ENCODE assay signal across 8 mouse cellular contexts in the genomic region with DNA sequence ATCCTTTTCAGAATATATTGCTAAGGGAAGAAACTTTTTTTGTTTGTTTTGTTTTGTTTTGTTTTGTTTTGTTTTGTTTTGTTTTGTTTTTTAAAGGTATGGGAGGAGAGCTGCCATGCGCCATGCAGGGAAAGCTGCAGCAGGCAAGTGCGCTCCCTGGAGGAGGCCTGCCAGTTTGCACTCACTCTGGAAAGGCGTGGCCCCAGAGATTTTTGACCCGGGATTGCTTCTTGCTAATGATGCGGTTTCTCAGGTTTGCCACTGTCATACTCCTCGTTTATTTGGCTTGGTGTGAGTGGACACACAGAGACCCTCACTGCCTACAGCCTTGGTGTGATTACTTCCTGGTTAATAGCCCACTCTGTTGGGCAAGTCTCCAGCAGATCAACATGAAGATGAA. TPM values are rescaled to one million over a fixed set of nuclear protein-coding genes. Genes with fewer than 3 reads are reported as not detected.
A peak's percentile ranks its signal among the peaks of the same experiment; 100 is the strongest.
DNase-seq lines count a peak whose midpoint lies in the region; ATAC-seq and TF ChIP-seq lines count a peak whose summit lies in the region.
"Had no signal": no experiment of that assay in that cellular context is flagged by ENCODE, and none has a peak within 500 bp of the region (broad histone marks: within the 10 kb centered on the region; RNA-seq: fewer than 3 reads in every experiment).

No protein-coding gene starts in this region.

- H3K4me3 ChIP-seq in hindbrain, postnatal 0 days (ENCODE audit: low read length) = no peak overlapping the region
- H3K4me3 ChIP-seq in hindbrain, embryonic 16.5 days (ENCODE audit: low read length) = no peak overlapping the region
- H3K4me3 ChIP-seq in thymus, adult 2 months (ENCODE audit: control insufficient read depth, insufficient read depth, low read length) = no peak overlapping the region
- no peak overlapping the region for H3K4me3 ChIP-seq in cortical plate, adult 2 months (ENCODE audit: insufficient read depth, low read length)

- TF ChIP-seq CTCF in hindbrain, postnatal 0 days (IDR thresholded peaks at IDR 0.05; ENCODE audit: low read depth) = peak; percentile 49
- TF ChIP-seq CTCF in thymus, adult 2 months (IDR thresholded peaks at IDR 0.05; ENCODE audit: borderline replicate concordance, control insufficient read depth, extremely low read depth, insufficient read depth, low read length, poor library complexity) = 0 out of 2 replicates have a peak, but pooled peaks have one; percentile 35
- peak; percentile 11; the same call in 1 of the 2 replicates for TF ChIP-seq CTCF in cortical plate, adult 2 months (IDR thresholded peaks at IDR 0.05; ENCODE audit: extremely low read depth, insufficient read depth, low read length)

- no peaks in the 10 kb centered on the region for H3K9me3 ChIP-seq in hindbrain, postnatal 0 days (ENCODE audit: low read length)
- no peaks in the 10 kb centered on the region for H3K9me3 ChIP-seq in hindbrain, embryonic 16.5 days (ENCODE audit: control insufficient read depth, low read length)

- no peaks in the 10 kb centered on the region for H3K36me3 ChIP-seq in hindbrain, postnatal 0 days (ENCODE audit: insufficient read depth, low read length)
- H3K36me3 ChIP-seq in hindbrain, embryonic 16.5 days (ENCODE audit: control insufficient read depth, insufficient read depth, low read length) = no peaks in the 10 kb centered on the region
- H3K36me3 ChIP-seq in thymus, adult 2 months (ENCODE audit: control insufficient read depth, insufficient read depth, low read length) = no peaks in the 10 kb centered on the region

- H3K9ac ChIP-seq in hindbrain, postnatal 0 days (replicated peaks; ENCODE audit: low read length) = no peak overlapping the region
- no peak overlapping the region for H3K9ac ChIP-seq in hindbrain, embryonic 16.5 days (ENCODE audit: low read depth, low read length)

- no peak overlapping the region for H3K4me2 ChIP-seq in hindbrain, postnatal 0 days (ENCODE audit: low read depth, low read length)
- H3K4me2 ChIP-seq in hindbrain, embryonic 16.5 days (ENCODE audit: low read length) = no peak overlapping the region

- H3K4me1 ChIP-seq in hindbrain, postnatal 0 days (ENCODE audit: insufficient read depth, low read length) = no peaks in the 10 kb centered on the region
- no peaks in the 10 kb centered on the region for H3K4me1 ChIP-seq in hindbrain, embryonic 16.5 days (ENCODE audit: control insufficient read depth, insufficient read depth, low read depth, low read length)
- no peaks in the 10 kb centered on the region for H3K4me1 ChIP-seq in thymus, adult 2 months (replicated peaks; ENCODE audit: control insufficient read depth, insufficient read depth, low read length)
- no peaks in the 10 kb centered on the region for H3K4me1 ChIP-seq in cortical plate, adult 2 months (ENCODE audit: control insufficient read depth, insufficient read depth, low read length)

- TF ChIP-seq POLR2A in thymus, adult 2 months (IDR thresholded peaks at IDR 0.05; ENCODE audit: control insufficient read depth, extremely low read depth, insufficient read depth, low read length, poor library complexity) = no peak
- TF ChIP-seq POLR2A in cortical plate, adult 2 months (IDR thresholded peaks at IDR 0.05; ENCODE audit: extremely low read depth, insufficient read depth, low read length) = no peak

- no peaks in the 10 kb centered on the region for H3K27me3 ChIP-seq in hindbrain, postnatal 0 days (ENCODE audit: insufficient read depth, low read length)
- no peaks in the 10 kb centered on the region for H3K27me3 ChIP-seq in hindbrain, embryonic 16.5 days (replicated peaks; ENCODE audit: control insufficient read depth, insufficient read depth, low read length)
- H3K27me3 ChIP-seq in thymus, adult 2 months (ENCODE audit: control insufficient read depth, insufficient read depth, low read length) = no peaks in the 10 kb centered on the region

- 35% methylated on average over 6 of the region's 6 CpGs for WGBS in hindbrain, postnatal 0 days
- WGBS in hindbrain, embryonic 16.5 days = 35% methylated on average over 6 of the region's 6 CpGs
- WGBS in thymus, adult 2 months = 74% methylated on average over 6 of the region's 6 CpGs

- no peak for ATAC-seq in hindbrain, postnatal 0 days
- no peak for ATAC-seq in hindbrain, embryonic 16.5 days

- DNase-seq in hindbrain, postnatal 0 days (ENCODE audit: low spot score) = no peak
- DNase-seq in thymus, adult 2 months = peak; percentile 14
- no peak for DNase-seq in thymus, postnatal 36 days
- DNase-seq in thymus, postnatal 4 days = peak; percentile 69
- DNase-seq in spleen, postnatal 4 days (ENCODE audit: low spot score in 2 of 2) = no peak

- no peak overlapping the region for H3K27ac ChIP-seq in hindbrain, postnatal 0 days
- H3K27ac ChIP-seq in hindbrain, embryonic 16.5 days (ENCODE audit: low read depth, low read length) = no peak overlapping the region
- no peak overlapping the region for H3K27ac ChIP-seq in thymus, adult 2 months (ENCODE audit: control insufficient read depth, insufficient read depth, low read length)
- no peak overlapping the region for H3K27ac ChIP-seq in cortical plate, adult 2 months (ENCODE audit: insufficient read depth, low read length)
- H3K27ac ChIP-seq: macrophage had no signal

RNA-seq across cellular contexts. Expression of gene Cap1, which starts 16.3 kb away (rescaled TPM):
- total RNA-seq in hindbrain, postnatal 0 days (2014; rRNA removed) = 133 and 141 TPM in 2 replicates
- polyA plus RNA-seq in hindbrain, postnatal 0 days (2015; fragmentation: Nextera tagmentation; extraction: Ambion mirVana) = 59.9 and 60.1 TPM in 2 replicates
- polyA plus RNA-seq in hindbrain, embryonic 16.5 days (2015; fragmentation: Nextera tagmentation; extraction: Ambion mirVana) = 71.6 and 84.9 TPM in 2 replicates
- polyA plus RNA-seq in thymus, adult 2 months (2012; rRNA removed) = 192 and 203 TPM in 2 replicates
- polyA plus RNA-seq in cortical plate, adult 2 months (2012; rRNA removed) = 134 and 146 TPM in 2 replicates

RNA-seq across cellular contexts. Expression of gene Mfsd2a, which starts 58.8 kb away (rescaled TPM):
- total RNA-seq in hindbrain, postnatal 0 days (2014; rRNA removed) = 63.6 and 68.0 TPM in 2 replicates
- polyA plus RNA-seq in hindbrain, postnatal 0 days (2015; fragmentation: Nextera tagmentation; extraction: Ambion mirVana) = 34.9 and 42.6 TPM in 2 replicates
- 34.3 and 36.5 TPM in 2 replicates for polyA plus RNA-seq in hindbrain, embryonic 16.5 days (2015; fragmentation: Nextera tagmentation; extraction: Ambion mirVana)
- 3.2 and 3.5 TPM in 2 replicates for polyA plus RNA-seq in thymus, adult 2 months (2012; rRNA removed)
- 36.1 and 37.3 TPM in 2 replicates for polyA plus RNA-seq in cortical plate, adult 2 months (2012; rRNA removed)
- polyA plus RNA-seq: macrophage had no signal

Comparison
In these comparisons a context has a peak if more than half of its experiments do, and no peak if none do; other contexts are left out.
1. DNase-seq: peak in thymus, adult 2 months (single experiment) and thymus, postnatal 4 days (single experiment); none in hindbrain, postnatal 0 days (single experiment), thymus, postnatal 36 days (0 of 2) and spleen, postnatal 4 days (0 of 2).
2. Peak in every context shown above with its lines, with median percentiles within 50 percentile points of each other: CTCF ChIP-seq.